Mouse (Mus musculus) cerebellum, adult 9-10 months (tissue): ENCODE results near the gene Qrich1.

Source experiments
- DNase-seq: peaks from one replicate; pipeline ENCODE4 v3.0.0; 2022

Qrich1 gene

GRCm38 (mm10) chr9:108493246-108493645 is 23.4 kb upstream of the Qrich1 start:
- no peak for DNase-seq

GRCm38 (mm10) chr9:108494146-108494825 is 22.3 kb upstream of the Qrich1 start:
- no peak for DNase-seq

GRCm38 (mm10) chr9:108494905-108495304 is 21.7 kb upstream of the Qrich1 start:
- DNase-seq = no peak

- no peak for DNase-seq
These were observed 17.4 kb upstream of the Qrich1 start for GRCm38 (mm10) chr9:108499231-108499630.

- DNase-seq = no peak
These were observed 16.7 kb upstream of the Qrich1 start for GRCm38 (mm10) chr9:108499943-108500342.

GRCm38 (mm10) chr9:108506901-108507300 is 9.7 kb upstream of the Qrich1 start:
- DNase-seq = no peak

GRCm38 (mm10) chr9:108507619-108508434 is 8.8 kb upstream of the Qrich1 start, which contains the start of gene Qars:
TSS of gene Qars (plus strand) at chr9:108507706.
- DNase-seq = peak; percentile 93

- DNase-seq = no peak
These were observed 7.8 kb upstream of the Qrich1 start for GRCm38 (mm10) chr9:108508776-108509175.

- DNase-seq = peak; percentile 77
These were observed 786 bp downstream of the Qrich1 start for GRCm38 (mm10) chr9:108517253-108517930.

GRCm38 (mm10) chr9:108517931-108518332 is 1.3 kb downstream of the Qrich1 start:
- no peak for DNase-seq

GRCm38 (mm10) chr9:108521604-108522003 is 5.0 kb downstream of the Qrich1 start:
- no peak for DNase-seq

- no peak for DNase-seq
These were observed 6.7 kb downstream of the Qrich1 start for GRCm38 (mm10) chr9:108523341-108523740.

GRCm38 (mm10) chr9:108525400-108525799 is 8.8 kb downstream of the Qrich1 start:
- no peak for DNase-seq

GRCm38 (mm10) chr9:108530954-108531353 is 14.3 kb downstream of the Qrich1 start:
- no peak for DNase-seq

- no peak for DNase-seq
These were observed 14.9 kb downstream of the Qrich1 start for GRCm38 (mm10) chr9:108531496-108531895.

- DNase-seq = no peak
These were observed 24.2 kb downstream of the Qrich1 start for GRCm38 (mm10) chr9:108540846-108541245.

- no peak for DNase-seq
These were observed 29.4 kb downstream of the Qrich1 start for GRCm38 (mm10) chr9:108545986-108546385.

GRCm38 (mm10) chr9:108546875-108547274 is 30.3 kb downstream of the Qrich1 start:
- no peak for DNase-seq

- no peak for DNase-seq
These were observed 42.6 kb downstream of the Qrich1 start for GRCm38 (mm10) chr9:108559169-108559568.

GRCm38 (mm10) chr9:108560227-108560841 is 43.7 kb downstream of the Qrich1 start, which contains the start of gene Impdh2:
TSS of gene Impdh2 (plus strand) at chr9:108560286.
- DNase-seq = peak; percentile 92

- DNase-seq = no peak
These were observed 47.1 kb downstream of the Qrich1 start for GRCm38 (mm10) chr9:108563671-108564070.

GRCm38 (mm10) chr9:108564131-108564530 is 47.5 kb downstream of the Qrich1 start:
- DNase-seq = peak; percentile 50
